11 mouse cellular contexts compared by ENCODE assay signal in genomic region chr19:56700848-56701247, GRCm38 (mm10). TPM values are rescaled to one million over a fixed set of nuclear protein-coding genes. Genes with fewer than 3 reads are reported as not detected.
A peak's percentile ranks its signal among the peaks of the same experiment; 100 is the strongest.
DNase-seq lines count a peak whose midpoint lies in the region; ATAC-seq lines count a peak whose summit lies in the region.
"Had no signal": no experiment of that assay in that cellular context is flagged by ENCODE, and none has a peak within 500 bp of the region (broad histone marks: within the 10 kb centered on the region; RNA-seq: fewer than 3 reads in every experiment).

No protein-coding gene starts in this region.

- peaks cover 4% of the 10 kb centered on the region; the same call in 1 of the 2 replicates for H3K4me1 ChIP-seq in kidney, embryonic 14.5 days (ENCODE audit: control insufficient read depth, insufficient read depth, low read length)
- H3K4me1 ChIP-seq in hindbrain, embryonic 14.5 days (replicated peaks; ENCODE audit: control insufficient read depth, insufficient read depth, low read length): peaks cover 14% of the 10 kb centered on the region
- H3K4me1 ChIP-seq in neural tube, embryonic 15.5 days: 0 out of 2 replicates have a peak, but pooled peaks cover 8% of the 10 kb centered on the region

- 26% methylated on average over 10 of the region's 10 CpGs for WGBS in kidney, embryonic 14.5 days
- 90% methylated on average over 10 of the region's 10 CpGs for whole genome bisulfite sequencing in hindbrain, embryonic 14.5 days
- 58% methylated on average over 10 of the region's 10 CpGs for WGBS in neural tube, embryonic 15.5 days

- H3K9ac ChIP-seq in kidney, embryonic 14.5 days (ENCODE audit: low read depth, low read length): no peak overlapping the region
- H3K9ac ChIP-seq in hindbrain, embryonic 14.5 days: no peak overlapping the region
- H3K9ac ChIP-seq in neural tube, embryonic 15.5 days (replicated peaks): no peak overlapping the region

- peak; percentile 33 for DNase-seq in kidney, adult 9 months
- DNase-seq in NIH3T3 (ENCODE audit: low read depth): peak; percentile 89
- DNase-seq in gastrocnemius, postnatal 10 days: peak; percentile 45
- DNase-seq in heart, postnatal 36 days: peak; percentile 54 to 61
- no peak for DNase-seq in embryo, embryonic 10 days (ENCODE audit: low spot score)
- DNase-seq in hindbrain, embryonic 14.5 days (ENCODE audit: low spot score): no peak
- DNase-seq: embryo, embryonic 11 days; right cerebral cortex, adult 18-20 months; thymus, postnatal 25 days had no signal

- H3K36me3 ChIP-seq in kidney, embryonic 14.5 days (ENCODE audit: control insufficient read depth, insufficient read depth, low read length): no peaks in the 10 kb centered on the region
- no peaks in the 10 kb centered on the region for H3K36me3 ChIP-seq in hindbrain, embryonic 14.5 days (replicated peaks; ENCODE audit: control insufficient read depth, insufficient read depth)
- no peaks in the 10 kb centered on the region for H3K36me3 ChIP-seq in neural tube, embryonic 15.5 days

- intact Hi-C loops in heart, postnatal 36 days (cut with DNase I): no loop called here

- H3K27me3 ChIP-seq in kidney, embryonic 14.5 days (ENCODE audit: control insufficient read depth, insufficient read depth, low read length): no peaks in the 10 kb centered on the region
- no peaks in the 10 kb centered on the region for H3K27me3 ChIP-seq in hindbrain, embryonic 14.5 days (ENCODE audit: control insufficient read depth, insufficient read depth, low read length)
- H3K27me3 ChIP-seq in neural tube, embryonic 15.5 days (replicated peaks): no peaks in the 10 kb centered on the region

- H3K9me3 ChIP-seq in kidney, embryonic 14.5 days (ENCODE audit: control insufficient read depth, low read length): no peaks in the 10 kb centered on the region
- H3K9me3 ChIP-seq in hindbrain, embryonic 14.5 days (ENCODE audit: control insufficient read depth, low read length): no peaks in the 10 kb centered on the region
- no peaks in the 10 kb centered on the region for H3K9me3 ChIP-seq in neural tube, embryonic 15.5 days (replicated peaks)

- H3K27ac ChIP-seq in kidney, embryonic 14.5 days (ENCODE audit: low read depth, low read length): no peak overlapping the region
- H3K27ac ChIP-seq in hindbrain, embryonic 14.5 days: no peak overlapping the region
- H3K27ac ChIP-seq in neural tube, embryonic 15.5 days (replicated peaks): no peak overlapping the region

- no peak overlapping the region for H3K4me3 ChIP-seq in kidney, embryonic 14.5 days (ENCODE audit: low read length)
- H3K4me3 ChIP-seq in hindbrain, embryonic 14.5 days (replicated peaks; ENCODE audit: low read length): no peak overlapping the region
- no peak overlapping the region for H3K4me3 ChIP-seq in neural tube, embryonic 15.5 days (replicated peaks)

- no peak for ATAC-seq in kidney, embryonic 14.5 days (ENCODE audit: low FRiP score, low TSS enrichment)
- ATAC-seq in hindbrain, embryonic 14.5 days (ENCODE audit: low FRiP score): no peak
- ATAC-seq in neural tube, embryonic 15.5 days (ENCODE audit: low FRiP score): no peak

- no peak overlapping the region for H3K4me2 ChIP-seq in kidney, embryonic 14.5 days (replicated peaks; ENCODE audit: low read depth, low read length)
- H3K4me2 ChIP-seq in hindbrain, embryonic 14.5 days (replicated peaks): no peak overlapping the region
- no peak overlapping the region for H3K4me2 ChIP-seq in neural tube, embryonic 15.5 days

RNA-seq across cellular contexts. Expression of gene Adrb1, which starts 21.2 kb away (rescaled TPM):
- polyA plus RNA-seq in kidney, embryonic 14.5 days (2014; fragmentation: Nextera tagmentation; extraction: Ambion mirVana): 0.06 and 0.07 TPM in 2 replicates
- 1 to 10 TPM; 1.1 to 1.5 TPM for total RNA-seq in gastrocnemius, postnatal 10 days (2021)
- 10 to 100 TPM; 22.5 to 27.4 TPM for total RNA-seq in heart, postnatal 36 days (2021)
- 1.4 and 1.8 TPM in 2 replicates for polyA plus RNA-seq in hindbrain, embryonic 14.5 days (2014; fragmentation: Nextera tagmentation; extraction: Ambion mirVana)
- polyA plus RNA-seq in neural tube, embryonic 15.5 days (2015; fragmentation: Nextera tagmentation; extraction: Ambion mirVana): 1.0 and 1.1 TPM in 2 replicates

Comparison
In these comparisons a context has a peak if more than half of its experiments do, and no peak if none do; other contexts are left out.
1. DNase-seq: peak in kidney, adult 9 months (single experiment), NIH3T3 (single experiment), gastrocnemius, postnatal 10 days (single experiment) and heart, postnatal 36 days (2 of 2); none in embryo, embryonic 10 days (single experiment) and hindbrain, embryonic 14.5 days (single experiment).